Mouse (Mus musculus): ENCODE measurements around the gene Hdac6.

- TF ChIP-seq CTCF (IDR thresholded peaks at IDR 0.05; ENCODE audit: low read depth): no peak
- TF ChIP-seq EP300 (IDR thresholded peaks at IDR 0.05; ENCODE audit: low read depth): peak; percentile 27; the same call in 1 of the 2 replicates
These were observed 48.5 kb downstream of the Hdac6 start, which contains the start of the genes Pqbp1 and Timm17b for GRCm38 (mm10) chrX:7898880-7899874.

Data from liver, embryonic 14.5 days (tissue).